Mouse (Mus musculus) lung, postnatal 25 days (tissue): ENCODE measurements around the gene Gstm6.
A peak's percentile ranks its signal among the peaks of the same experiment; 100 is the strongest.
"Not testable (repeated sequence)": the region's sequence is repeated elsewhere in the genome, so short reads cannot be mapped to it uniquely, and the experiment has no call there.

Source experiments
- DNase-seq: peaks from one replicate; pipeline ENCODE4 v3.0.0; 2022; ENCODE audit warnings: low spot score

The Gstm6 gene

DNA sequence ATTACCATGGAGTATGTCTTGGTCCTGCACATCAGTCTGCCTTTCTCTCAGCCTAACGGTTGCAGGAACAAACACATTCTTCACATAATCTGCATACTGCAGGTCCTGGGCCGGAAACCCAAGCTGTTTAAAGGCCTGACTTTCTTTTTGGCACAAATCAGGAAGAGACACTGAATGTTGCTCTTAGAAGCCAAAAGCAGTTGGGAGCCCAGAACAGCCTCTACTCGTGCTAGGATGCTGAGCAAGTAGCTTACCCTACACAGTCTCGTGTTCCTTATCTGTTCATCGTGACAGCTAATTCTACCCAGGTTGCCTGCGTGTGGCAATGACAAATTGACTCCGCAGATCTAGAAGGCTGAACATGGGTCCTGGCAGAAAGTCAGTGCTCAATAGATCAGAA, 3.0 kb downstream of the Gstm6 start:
- DNase-seq: no peak

DNA sequence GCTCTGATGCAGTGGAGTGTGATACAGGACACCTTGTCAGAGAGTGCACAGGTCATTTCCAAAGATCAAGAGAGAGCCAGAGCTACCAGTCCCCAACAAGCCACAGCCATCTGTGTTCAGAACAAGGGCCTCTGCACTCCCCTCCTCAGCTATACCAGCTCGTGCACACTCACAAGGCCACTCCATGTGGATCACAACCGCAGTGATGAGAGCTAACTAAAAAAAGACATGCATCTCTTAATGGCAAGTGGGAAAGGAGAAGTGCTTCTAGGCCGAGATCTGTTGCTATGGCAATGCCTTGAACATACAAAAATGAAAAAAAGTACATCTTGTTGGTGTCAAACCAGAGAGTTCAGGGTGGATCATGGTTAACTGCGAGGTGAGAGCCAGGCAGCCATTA, 3.7 kb downstream of the Gstm6 start:
- DNase-seq: no peak

DNA sequence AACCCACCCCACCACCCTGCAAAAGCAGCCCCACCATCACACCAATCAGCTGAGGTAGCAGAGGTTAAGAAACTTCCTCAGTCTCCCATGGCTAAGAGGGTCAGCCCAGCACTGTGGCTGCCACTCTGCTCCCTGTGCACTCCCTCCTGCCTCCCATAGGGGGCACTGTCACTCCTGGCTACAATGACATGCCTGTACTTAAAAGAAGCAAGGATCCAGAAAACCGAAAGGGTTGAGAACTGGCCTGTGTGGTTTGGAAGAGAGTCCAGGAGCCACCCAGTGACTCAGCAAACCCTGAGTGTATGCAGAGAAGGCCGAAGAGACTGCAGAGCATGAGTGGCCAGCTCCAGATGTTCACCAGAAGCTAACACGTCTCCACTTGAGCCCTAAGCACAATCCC, 4.1 kb downstream of the Gstm6 start:
- peak; percentile 84 for DNase-seq

DNA sequence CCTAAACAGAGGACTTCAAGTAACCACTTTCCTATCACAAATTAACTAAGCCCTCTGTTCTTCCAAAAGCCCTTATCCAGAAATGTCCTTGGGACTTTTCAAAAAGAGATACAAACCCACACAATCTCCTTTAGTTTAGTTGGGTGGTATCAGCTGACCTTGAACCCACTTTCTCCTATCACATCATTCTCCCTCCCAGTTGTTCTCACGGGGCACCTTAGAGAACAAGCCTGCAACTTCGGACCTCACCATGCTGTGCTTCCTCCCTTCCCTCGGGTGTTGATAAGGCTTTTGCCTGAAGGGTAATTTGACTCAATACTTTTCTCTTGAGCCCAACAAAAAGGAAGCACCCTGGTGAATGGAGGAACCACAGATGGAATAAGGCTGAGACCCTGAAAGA, 7.7 kb downstream of the Gstm6 start:
- no peak for DNase-seq

DNA sequence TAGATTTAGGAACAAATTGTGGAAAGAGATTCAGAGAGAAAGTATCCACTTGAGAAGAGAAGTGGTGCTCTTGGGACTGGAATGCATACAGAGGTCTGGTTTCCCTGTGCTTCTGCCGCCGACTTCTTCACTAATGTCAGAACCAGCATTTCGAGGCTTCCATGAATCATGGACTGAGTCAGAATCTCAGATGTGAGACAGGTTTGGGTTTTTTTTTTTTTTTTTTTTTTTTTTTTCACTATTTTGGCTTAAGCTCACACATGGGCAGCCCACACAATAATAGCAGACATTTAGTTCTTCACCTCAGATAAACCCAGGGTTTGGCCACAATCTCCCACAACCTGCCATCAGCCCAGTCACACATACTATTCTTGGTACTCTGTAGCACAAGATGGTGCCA, 8.3 kb downstream of the Gstm6 start:
- DNase-seq: no peak

DNA sequence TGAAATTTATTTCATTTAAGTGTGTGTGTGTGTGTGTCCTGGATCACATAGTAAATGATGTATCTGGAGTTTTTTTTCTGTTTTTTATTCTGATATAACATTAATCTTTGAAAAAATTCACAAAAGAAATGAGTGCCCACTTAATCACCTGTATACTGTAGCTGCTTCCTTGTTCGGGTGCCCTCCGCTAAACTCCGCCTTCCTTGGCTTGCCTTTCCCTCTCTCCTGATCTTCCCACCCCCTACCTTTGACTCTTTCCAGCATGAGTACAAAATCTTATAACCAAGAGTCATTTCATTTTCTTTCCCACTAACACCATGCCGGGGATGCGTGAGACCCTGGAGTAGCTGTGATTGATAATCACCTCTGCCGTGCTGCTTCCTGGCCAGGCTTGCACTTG, 11.4 kb downstream of the Gstm6 start:
- DNase-seq: no peak

DNA sequence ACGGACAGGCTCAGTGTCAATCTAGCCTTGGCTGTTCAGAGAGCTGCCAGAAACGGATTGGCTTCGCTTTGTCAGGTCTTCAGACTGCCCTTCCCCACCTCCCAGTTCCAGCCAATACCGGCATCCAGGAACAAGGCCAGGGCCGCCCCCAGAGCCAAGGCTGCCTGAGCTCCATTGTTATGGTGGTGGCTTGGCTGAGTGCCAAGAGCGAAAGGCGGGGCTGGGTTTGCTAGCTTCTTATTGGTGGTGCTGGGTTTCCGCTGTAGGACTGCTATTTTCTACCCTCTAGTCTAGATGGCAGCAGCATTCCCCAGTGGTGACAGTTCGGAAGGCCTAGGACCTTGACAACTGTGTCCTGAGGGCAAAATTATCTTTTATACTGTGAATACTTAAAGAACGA, 11.9 kb downstream of the Gstm6 start, which contains the start of gene Gstm7:
TSS of gene Gstm7 (minus strand) at position 148 of the 400 bp plus-strand sequence.
- DNase-seq: peak; percentile 97

DNA sequence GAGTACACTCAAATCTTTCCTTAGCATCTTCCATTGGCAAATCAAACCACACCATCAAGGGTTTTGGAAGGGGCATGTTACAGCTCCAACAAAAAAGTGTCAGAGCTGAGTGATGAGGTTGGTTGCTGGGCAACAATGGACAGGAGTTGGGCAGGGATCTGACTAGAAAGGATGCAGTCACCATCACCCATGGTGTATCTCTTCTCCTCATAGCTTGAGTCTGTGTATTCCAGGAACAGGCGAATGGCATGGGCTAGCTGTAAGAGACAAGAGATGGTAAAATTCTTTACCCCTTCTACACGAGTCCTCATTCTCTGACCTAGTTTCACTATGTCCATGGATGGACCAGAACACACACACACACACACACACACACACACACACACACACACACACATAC, 12.4 kb downstream of the Gstm6 start:
- no peak for DNase-seq

DNA sequence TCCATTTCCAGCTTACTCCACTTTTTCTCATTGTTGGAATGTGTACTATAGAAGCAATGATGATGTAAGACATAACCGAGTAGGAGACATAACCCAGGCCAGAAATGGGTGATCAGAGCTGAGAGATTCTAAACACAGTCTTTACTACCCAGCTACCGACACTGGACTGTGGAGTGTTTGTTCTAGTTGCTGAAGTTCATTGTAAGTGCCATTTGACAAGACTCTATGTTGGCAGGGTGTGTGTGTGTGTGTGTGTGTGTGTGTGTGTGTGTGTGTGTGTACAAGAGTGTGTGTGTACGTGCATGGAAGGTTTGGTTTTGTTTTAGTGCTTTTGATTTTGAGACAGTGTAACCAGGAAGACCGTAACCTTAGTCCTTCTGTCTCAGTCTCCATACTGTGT, 13.8 kb downstream of the Gstm6 start:
- DNase-seq: peak; percentile 42

DNA sequence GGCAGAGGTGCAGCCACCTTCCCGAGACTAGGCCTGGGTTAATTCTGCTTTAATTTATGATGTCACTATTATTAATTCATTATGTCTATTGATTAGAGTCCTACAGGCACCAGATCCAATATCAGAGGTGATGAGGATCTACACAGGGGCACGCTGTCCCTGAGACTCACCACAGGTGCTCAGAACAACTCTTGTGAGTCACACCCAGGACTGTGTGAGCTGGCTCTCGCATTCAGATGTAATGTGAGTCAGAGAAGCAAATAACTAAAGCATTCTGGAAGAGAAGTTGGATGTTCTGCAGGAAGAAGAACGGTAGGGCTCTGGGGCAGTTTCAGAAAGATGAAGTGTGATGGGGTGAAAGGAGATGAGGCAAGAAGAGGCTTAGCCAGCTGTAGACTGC, 14.3 kb downstream of the Gstm6 start:
- DNase-seq: no peak

DNA sequence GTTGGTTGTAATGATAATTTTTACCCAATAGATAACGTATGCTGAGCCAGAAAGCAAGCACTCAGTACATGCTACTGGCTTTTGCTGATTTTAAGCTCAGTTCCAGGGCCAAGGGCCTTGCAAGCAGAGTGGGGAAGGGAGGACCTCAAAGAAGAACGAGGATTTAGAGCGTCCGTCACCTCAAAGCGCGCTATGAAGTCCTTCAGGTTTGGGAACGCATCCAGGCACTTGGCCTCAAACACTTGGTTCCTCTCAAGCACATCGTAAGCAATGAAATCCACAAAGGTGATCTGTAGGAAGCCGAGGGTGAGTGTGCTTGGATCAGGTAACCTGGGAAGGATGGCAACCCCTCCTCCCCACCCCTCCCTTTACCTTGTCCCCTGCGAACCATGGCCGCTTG, 14.9 kb downstream of the Gstm6 start:
- no peak for DNase-seq

DNA sequence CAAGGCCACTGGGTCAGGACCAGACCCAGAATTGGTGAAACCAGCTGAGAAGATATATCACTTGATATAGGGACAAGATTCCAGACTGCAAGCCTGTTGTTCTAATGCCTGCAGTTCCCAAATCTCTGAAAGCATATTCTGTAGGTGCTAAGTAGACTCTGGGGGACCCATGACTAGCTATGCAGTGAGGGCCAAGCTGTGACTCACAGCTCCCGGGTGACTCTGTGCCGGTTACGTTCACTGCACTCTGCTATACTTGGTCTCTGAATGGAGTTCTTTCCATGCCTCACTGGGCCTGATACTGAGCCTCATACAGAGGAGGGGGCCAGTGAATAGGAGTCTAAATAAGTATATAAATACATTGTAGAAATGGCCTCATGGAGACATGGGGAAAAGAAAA, 15.7 kb downstream of the Gstm6 start:
- no peak for DNase-seq

DNA sequence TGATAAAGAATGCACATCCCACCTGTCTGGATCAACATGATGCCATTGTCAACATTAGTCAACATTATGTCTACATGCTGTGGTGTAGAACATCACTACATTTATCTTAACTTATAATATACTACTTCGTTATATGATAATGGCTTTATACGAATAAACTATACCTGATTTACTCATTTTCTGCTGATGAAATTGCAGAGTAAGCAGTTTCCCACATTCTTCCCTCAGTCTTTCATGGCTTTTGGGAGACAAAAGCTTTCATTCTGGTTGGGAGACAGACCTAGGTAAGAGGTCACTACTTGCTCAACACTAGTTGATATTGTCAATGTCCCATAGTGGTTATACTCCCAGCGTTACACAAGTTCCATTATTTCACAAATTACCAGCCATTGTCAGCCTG, 18.2 kb downstream of the Gstm6 start:
- DNase-seq: no peak

DNA sequence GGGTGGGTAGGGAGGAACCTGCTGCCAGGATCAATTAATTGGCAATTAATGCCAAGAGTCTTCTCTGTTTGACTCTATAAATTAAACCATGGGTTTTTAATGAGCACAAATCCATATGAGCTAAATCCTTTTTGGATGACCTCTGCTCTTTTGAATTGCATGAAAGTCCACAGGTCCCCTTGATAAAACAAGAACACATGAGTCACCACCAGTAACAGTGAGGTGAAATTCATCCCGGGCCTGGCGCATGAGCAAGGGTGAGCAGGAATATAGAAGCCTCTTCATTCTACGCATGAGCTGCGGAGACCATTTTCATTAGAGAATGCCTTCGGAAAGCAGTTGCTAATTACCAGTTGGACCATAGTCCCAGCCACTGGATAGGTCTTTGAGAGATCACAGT, 23.2 kb downstream of the Gstm6 start:
- no peak for DNase-seq

DNA sequence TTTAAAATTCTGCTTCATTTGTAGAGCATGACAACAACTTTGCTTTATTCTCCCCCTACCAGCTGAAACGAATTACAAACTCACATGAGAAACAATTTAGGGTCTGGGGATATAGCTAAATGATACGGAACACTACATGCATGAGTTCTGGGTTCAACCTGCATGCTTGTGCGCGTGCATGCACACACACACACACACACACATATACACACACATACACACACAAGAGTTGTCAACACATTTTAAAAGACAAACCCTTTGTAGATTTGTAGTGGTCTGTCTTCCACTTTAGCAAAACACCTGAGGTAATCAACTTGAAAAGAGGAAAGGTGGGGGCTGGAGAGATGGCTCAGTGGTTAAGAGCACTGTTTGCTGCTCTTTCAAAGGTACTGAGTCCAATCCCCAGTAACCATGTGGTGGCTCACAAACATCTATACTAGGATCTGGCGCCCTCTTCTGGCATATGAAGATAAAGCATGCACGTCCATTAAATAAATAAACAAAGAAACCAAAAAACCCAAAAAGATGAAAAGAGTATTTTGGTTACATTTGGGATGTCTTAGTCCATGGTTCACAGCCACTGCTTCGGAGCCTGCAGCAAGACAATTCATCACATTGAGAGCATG, 25.7 kb downstream of the Gstm6 start:
- DNase-seq: peak; percentile 56

DNA sequence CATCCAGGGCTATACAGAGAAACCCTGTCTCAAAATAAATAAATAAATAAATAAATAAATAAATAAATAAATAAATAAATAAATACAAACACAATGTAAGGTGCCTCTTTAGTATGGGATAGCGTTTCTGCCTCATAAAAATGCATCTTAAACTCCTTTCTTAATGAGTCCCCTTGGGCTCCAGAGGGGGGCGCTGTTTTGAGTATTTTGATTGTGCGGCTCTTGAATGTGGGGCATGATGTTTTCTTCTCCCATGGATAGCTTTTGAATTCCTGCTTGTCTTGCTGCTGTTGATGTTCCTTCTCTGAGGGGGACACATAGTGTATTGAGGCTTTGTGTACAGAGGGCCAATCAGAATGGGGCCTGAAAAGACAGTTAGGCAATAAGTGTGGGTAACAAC, 26.5 kb downstream of the Gstm6 start:
- DNase-seq: no peak

DNA sequence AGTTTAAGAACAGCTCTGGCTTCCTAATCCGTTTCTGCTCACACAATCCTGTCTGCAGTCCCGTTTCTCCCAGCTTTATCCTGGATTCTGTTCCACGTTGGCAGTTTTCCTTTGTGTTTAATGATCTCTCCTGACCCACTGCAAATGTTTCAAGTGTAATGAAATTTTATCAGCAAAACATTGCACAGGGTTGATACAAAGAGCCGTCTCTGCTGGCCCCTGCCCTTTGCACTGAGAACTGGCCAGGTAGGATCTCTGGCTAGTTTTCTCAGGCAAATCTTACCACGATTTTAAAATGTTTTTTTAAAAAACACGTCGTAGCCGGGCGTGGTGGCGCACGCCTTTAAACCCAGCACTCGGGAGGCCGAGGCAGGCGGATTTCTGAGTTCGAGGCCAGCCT, 26.9 kb downstream of the Gstm6 start:
- no peak for DNase-seq

DNA sequence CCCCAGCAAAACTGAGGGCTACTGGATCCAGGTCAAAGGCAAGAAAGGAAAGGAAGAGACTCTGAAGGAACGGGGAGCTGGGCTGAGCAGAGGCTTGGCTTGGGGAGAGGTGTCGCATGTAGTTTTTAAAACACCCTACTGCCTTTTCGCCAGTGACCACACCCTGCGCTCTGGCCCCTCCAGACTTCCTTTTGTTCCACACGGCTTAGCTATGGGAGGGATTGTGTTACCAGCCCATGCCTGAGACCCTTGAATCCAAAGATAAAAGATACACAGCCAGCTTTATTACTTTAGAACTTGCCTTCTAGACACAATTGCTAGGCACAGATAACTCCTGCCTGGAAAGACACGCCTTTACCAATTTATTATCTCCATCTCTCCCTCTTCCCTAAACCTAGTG, 37.6 kb downstream of the Gstm6 start:
- DNase-seq: no peak

DNA sequence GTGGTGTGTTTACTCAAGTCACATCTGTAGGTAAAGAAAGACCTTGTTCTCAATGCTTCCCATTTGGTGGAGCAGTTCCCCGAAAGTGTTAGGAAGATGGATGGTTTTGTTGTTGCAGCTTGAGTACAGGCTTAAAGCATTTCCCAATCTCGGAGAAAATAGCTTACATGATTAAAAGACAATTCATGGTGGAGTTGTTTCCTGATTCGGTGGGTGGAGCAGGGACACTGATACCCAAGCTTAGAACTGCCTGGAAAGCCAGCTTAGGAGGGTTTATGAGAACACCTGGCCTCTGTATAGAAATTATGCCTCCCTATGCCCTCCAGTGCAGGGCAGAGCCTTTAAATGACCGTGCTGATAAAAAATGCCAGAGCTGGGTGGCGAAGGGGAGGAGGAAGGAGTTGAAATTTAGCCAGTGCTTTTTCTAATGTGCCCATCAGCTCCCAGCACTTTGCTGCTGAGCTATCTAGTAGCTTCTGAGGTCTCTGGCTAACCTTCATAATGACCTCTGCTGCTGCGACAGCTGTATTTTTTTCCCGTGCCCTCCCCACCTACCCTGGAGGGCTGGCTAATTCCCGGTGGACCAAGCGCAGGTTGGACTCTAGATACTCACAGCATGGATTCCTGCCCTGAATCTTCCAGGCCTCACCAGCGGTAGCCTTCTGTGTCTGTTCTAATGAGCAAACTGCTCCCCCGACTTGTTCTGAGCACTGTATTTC, 42.4 kb downstream of the Gstm6 start:
- DNase-seq: no peak

DNA sequence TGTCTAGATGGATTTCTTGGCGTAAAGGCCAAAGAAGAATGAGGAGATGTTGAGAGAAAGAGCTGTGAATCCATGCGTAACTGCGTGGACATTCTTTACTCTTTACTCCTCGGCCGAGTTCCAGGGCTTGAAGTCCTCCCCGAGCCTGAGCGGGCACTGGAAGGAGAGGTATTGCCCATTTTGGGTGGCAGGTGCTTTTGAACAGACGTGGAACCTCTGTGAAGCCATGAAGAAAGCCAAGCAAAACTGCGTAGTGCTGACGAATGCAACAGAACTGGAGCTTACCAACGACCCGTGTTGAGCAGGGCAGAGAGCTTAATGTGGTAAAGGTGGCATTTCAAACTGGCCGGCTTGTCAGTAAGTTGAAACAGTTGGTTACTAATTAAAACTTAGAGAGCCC, 44.9 kb downstream of the Gstm6 start:
- DNase-seq: no peak

DNA sequence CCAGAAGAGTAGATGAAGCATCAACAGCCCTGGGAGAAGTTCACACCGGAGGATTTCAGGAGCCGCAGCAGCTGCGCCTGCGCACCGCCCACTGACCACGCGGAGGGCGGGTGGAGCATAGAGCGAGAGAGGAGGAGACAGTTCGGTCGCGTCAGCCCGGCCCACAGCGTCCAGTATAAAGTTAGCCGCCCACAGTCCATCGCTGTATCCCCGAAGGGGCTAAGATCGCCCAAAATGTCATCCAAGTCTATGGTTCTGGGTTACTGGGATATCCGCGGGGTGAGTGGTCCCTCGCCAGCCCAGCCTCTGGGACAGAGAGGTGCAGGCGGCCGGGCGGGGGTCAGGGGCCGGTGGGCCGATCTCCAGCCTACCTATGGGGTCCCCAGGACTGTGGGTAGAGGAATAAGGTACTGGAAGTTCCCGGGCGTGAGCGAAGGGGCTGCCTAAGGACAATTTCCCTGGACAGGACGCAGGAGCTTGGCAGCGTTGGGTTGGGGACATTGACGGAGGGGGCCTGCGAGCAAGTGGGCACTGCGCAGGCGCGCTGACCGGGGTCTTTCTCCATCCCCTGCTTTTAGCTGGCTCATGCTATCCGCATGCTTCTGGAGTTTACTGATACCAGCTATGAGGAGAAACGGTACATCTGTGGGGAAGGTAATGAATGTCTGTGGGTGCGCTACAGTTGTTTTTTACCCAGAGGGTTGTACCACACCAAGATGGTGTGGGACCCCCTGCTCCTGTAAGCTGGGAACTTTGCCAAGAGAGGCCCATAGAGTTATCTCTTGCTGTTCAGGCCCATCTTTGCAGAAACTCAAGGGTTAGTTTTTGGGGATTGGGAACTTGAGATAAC, 47.6 kb downstream of the Gstm6 start, which contains the start of gene Gstm5:
TSS of gene Gstm5 (plus strand) at position 102 of the 850 bp plus-strand sequence.
- peak; percentile 74 for DNase-seq

DNA sequence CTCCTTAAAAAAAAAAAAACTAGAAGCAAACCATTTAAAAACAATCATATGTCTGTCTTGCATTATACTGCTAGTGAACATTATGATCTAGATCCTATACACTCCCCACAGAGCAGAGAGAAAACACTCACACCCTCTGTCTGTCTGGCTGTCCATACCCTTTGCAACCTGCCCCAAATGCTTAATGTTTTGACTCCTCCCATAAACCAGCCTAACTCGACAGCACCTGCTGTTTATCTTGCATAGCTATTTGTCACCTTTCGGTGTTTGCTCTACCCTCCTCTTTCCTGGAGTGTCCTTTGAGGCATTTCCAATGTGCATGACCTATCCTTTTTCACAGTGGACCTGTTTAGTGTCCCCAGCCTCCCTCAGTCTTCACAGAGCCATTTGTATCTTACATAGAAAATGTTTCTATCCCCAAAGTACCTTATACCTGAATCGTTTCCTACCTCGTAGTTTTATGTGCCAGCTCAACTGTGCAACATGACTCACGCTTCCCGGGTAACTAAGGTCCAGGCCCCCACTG, 48.3 kb downstream of the Gstm6 start:
- no peak for DNase-seq

DNA sequence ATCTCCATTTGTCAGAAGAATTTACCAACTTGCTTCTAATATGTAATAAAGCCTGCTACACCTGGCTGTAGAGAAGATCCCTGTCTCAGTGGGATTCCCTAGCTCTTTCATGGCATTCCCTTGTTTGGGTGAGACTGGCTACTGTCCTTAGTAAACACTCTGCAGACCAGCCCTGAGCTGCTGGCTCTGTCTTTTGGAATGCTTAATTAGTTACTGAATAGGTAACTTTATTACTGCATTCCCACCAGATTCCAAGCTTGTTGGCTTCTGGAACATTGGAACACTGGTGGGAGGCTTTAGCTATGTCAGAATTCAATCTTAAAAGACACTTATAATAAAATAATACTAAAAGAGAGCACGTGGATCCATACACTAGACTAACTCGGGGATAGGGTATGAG, 54.3 kb downstream of the Gstm6 start:
- not testable (repeated sequence) for DNase-seq
